Mouse (Mus musculus): ENCODE data around the gene Smim14. TPM values are rescaled to one million over a fixed set of nuclear protein-coding genes. Genes with fewer than 3 reads are reported as not detected.

Smim14 gene
- total and polyA plus RNA-seq, 3 experiments = 18.8 to 29.8 TPM; not detected in 1

GRCm38 (mm10) chr5:65480511-65480910 is 56.5 kb downstream of the Smim14 start:
- Histone ChIP-seq H3K9ac (ENCODE audit: control insufficient read depth, low read depth, low read length, poor library complexity, severe bottlenecking) (no peak overlapping the region), H3K36me3 (ENCODE audit: control insufficient read depth in 1 of 2, insufficient read depth in 2 of 2, low read length in 2 of 2) (peaks cover 0 to 29% of the 10 kb centered on the region in 2 experiments; a peak in 2 of 4 replicates), H3K27ac (ENCODE audit: control insufficient read depth, low read depth, low read length) (peak overlapping the region; percentile 53), H3K4me3 (ENCODE audit: control insufficient read depth in 1 of 2, insufficient read depth in 1 of 2, low read depth in 2 of 2, low read length in 2 of 2) (no peak overlapping the region), H3K79me2 (ENCODE audit: control insufficient read depth, insufficient read depth, low read length, poor library complexity) (no peaks in the 10 kb centered on the region), H3K9me3 (replicated peaks; ENCODE audit: insufficient read depth, low read length) (no peaks in the 10 kb centered on the region), H3K27me3 (ENCODE audit: control insufficient read depth in 1 of 2, insufficient read depth in 2 of 2, low read length in 2 of 2) (no peaks in the 10 kb centered on the region), H3K4me1 (ENCODE audit: control insufficient read depth in 1 of 2, insufficient read depth in 2 of 2, low read length in 2 of 2) (peaks cover 12 to 35% of the 10 kb centered on the region in 2 experiments)
- peak; percentile 90 for DNase-seq (ENCODE audit: low read depth, low spot score)
- peak; percentile 99 for TF ChIP-seq ETS1 (IDR thresholded peaks at IDR 0.05; ENCODE audit: low read depth, low read length)
- no peak for TF ChIP-seq JUND (IDR thresholded peaks at IDR 0.05; ENCODE audit: low read depth, low read length)
- peak; percentile 99 for TF ChIP-seq GATA1 (IDR thresholded peaks at IDR 0.05; ENCODE audit: low read depth, low read length)
- TF ChIP-seq MYC (IDR thresholded peaks at IDR 0.05; ENCODE audit: low read depth, low read length) = peak; percentile 66; the same call in 1 of the 2 replicates
- no peak for TF ChIP-seq GABPA (IDR thresholded peaks at IDR 0.05; ENCODE audit: low read depth, low read length)
- peak; percentile 43; the same call in 1 of the 2 replicates for TF ChIP-seq MAFK (IDR thresholded peaks at IDR 0.05; ENCODE audit: borderline replicate concordance, low read depth, low read length)
- no peak for TF ChIP-seq SMC3 (IDR thresholded peaks at IDR 0.05; ENCODE audit: low read depth, low read length)
- TF ChIP-seq EP300 (IDR thresholded peaks at IDR 0.05; ENCODE audit: low read depth in 1 of 2, low read length in 2 of 2) = peak; percentile 93 to 96
- TF ChIP-seq TAL1 (IDR thresholded peaks at IDR 0.05; ENCODE audit: low read length) = peak; percentile 98
- TF ChIP-seq NRF1 (IDR thresholded peaks at IDR 0.05; ENCODE audit: insufficient read depth, low read depth, low read length, poor library complexity, severe bottlenecking) = no peak
- TF ChIP-seq TBP (IDR thresholded peaks at IDR 0.05; ENCODE audit: low read depth, low read length) = peak; percentile 42; the same call in 1 of the 2 replicates
- peak; percentile 81 for TF ChIP-seq SIN3A (IDR thresholded peaks at IDR 0.05; ENCODE audit: low read length)
- TF ChIP-seq MXI1 (IDR thresholded peaks at IDR 0.05; ENCODE audit: low read depth, low read length) = peak; percentile 67
- TF ChIP-seq KAT2A (conservative IDR thresholded peaks at IDR 0.05; ENCODE audit: low read depth, low read length) = no peak
- peak; percentile 99 for TF ChIP-seq MEF2A (IDR thresholded peaks at IDR 0.05; ENCODE audit: extremely low read depth, insufficient replicate concordance, low read depth, low read length, poor library complexity, severe bottlenecking)
- no peak for TF ChIP-seq ZC3H11A (IDR thresholded peaks at IDR 0.05; ENCODE audit: low read depth, low read length)
- peak; percentile 80 for TF ChIP-seq BHLHE40 (IDR thresholded peaks at IDR 0.05; ENCODE audit: borderline replicate concordance, low read depth, low read length)
- 0 out of 2 replicates have a peak, but pooled peaks have one; percentile 45 for TF ChIP-seq ELF1 (IDR thresholded peaks at IDR 0.05; ENCODE audit: low read depth, low read length)
- TF ChIP-seq POLR2AphosphoS2 (IDR thresholded peaks at IDR 0.05; ENCODE audit: low read length) = 0 out of 2 replicates have a peak, but pooled peaks have one; percentile 28
- TF ChIP-seq HCFC1 (IDR thresholded peaks at IDR 0.05; ENCODE audit: low read depth, low read length) = 0 out of 2 replicates have a peak, but pooled peaks have one; percentile 38
- TF ChIP-seq RCOR1 (IDR thresholded peaks at IDR 0.05; ENCODE audit: low read depth, low read length) = peak; percentile 89
- TF ChIP-seq TCF12 (IDR thresholded peaks at IDR 0.05; ENCODE audit: low read depth, low read length) = peak; percentile 98
- TF ChIP-seq CHD2 (IDR thresholded peaks at IDR 0.05; ENCODE audit: low read length) = no peak
